Mouse (Mus musculus): Measurements from ENCODE around the gene Tango2. TPM values are rescaled to one million over a fixed set of nuclear protein-coding genes. Genes with fewer than 3 reads are reported as not detected.

The Tango2 gene
- polyA plus RNA-seq, 1 experiment from 2014 or later = 74.6 TPM

- H3K4me3 ChIP-seq (ENCODE audit: low read length) = peak overlapping the region; percentile 80
- ATAC-seq (replicated peaks; ENCODE audit: extremely low read depth, insufficient read depth, low FRiP score) = peak; percentile 71
- no peaks in the 10 kb centered on the region for H3K9me3 ChIP-seq (replicated peaks; ENCODE audit: control insufficient read depth, low read length)
- peaks cover 7% of the 10 kb centered on the region for H3K36me3 ChIP-seq (ENCODE audit: control insufficient read depth, insufficient read depth)
- WGBS = under 1% methylated on average over 63 of the region's 63 CpGs
- peak overlapping the region; percentile 97 for H3K27ac ChIP-seq (ENCODE audit: low read length)
- no peaks in the 10 kb centered on the region for H3K27me3 ChIP-seq (ENCODE audit: control insufficient read depth, insufficient read depth, low read length)
- peak overlapping the region; percentile 96 for H3K4me2 ChIP-seq (ENCODE audit: low read depth, low read length)
- peak overlapping the region; percentile 91 for H3K9ac ChIP-seq (ENCODE audit: low read length)
- peaks cover 46% of the 10 kb centered on the region for H3K4me1 ChIP-seq (ENCODE audit: control insufficient read depth, insufficient read depth, low read length)
Measured at GRCm38 (mm10) chr16:18392469-18393426, 44.8 kb upstream of the Tango2 start.

GRCm38 (mm10) chr16:18391728-18392127 lies 43.8 kb upstream of the Tango2 start:
- Histone ChIP-seq H3K9me3 (replicated peaks; ENCODE audit: control insufficient read depth, low read length) (no peaks in the 10 kb centered on the region), H3K4me2 (ENCODE audit: low read depth, low read length) (no peak overlapping the region), H3K4me1 (ENCODE audit: control insufficient read depth, insufficient read depth, low read length) (peaks cover 54% of the 10 kb centered on the region), H3K4me3 (ENCODE audit: low read length) (no peak overlapping the region), H3K9ac (ENCODE audit: low read length) (no peak overlapping the region), H3K27ac (ENCODE audit: low read length) (no peak overlapping the region), H3K36me3 (ENCODE audit: control insufficient read depth, insufficient read depth) (no peaks in the 10 kb centered on the region), H3K27me3 (ENCODE audit: control insufficient read depth, insufficient read depth, low read length) (no peaks in the 10 kb centered on the region)
- 85% methylated on average over 3 of the region's 3 CpGs for WGBS
- ATAC-seq (replicated peaks; ENCODE audit: extremely low read depth, insufficient read depth, low FRiP score) = no peak

- no peak for ATAC-seq (replicated peaks; ENCODE audit: extremely low read depth, insufficient read depth, low FRiP score)
- H3K27me3 ChIP-seq (ENCODE audit: control insufficient read depth, insufficient read depth, low read length) = no peaks in the 10 kb centered on the region
- no peak overlapping the region for H3K4me3 ChIP-seq (ENCODE audit: low read length)
- peaks cover 49% of the 10 kb centered on the region for H3K4me1 ChIP-seq (ENCODE audit: control insufficient read depth, insufficient read depth, low read length)
- H3K9me3 ChIP-seq (replicated peaks; ENCODE audit: control insufficient read depth, low read length) = no peaks in the 10 kb centered on the region
- H3K36me3 ChIP-seq (ENCODE audit: control insufficient read depth, insufficient read depth) = no peaks in the 10 kb centered on the region
- 95% methylated on average over 3 of the region's 3 CpGs for WGBS
- no peak overlapping the region for H3K27ac ChIP-seq (ENCODE audit: low read length)
- no peak overlapping the region for H3K9ac ChIP-seq (ENCODE audit: low read length)
- no peak overlapping the region for H3K4me2 ChIP-seq (ENCODE audit: low read depth, low read length)
Measured at GRCm38 (mm10) chr16:18391127-18391526, 43.2 kb upstream of the Tango2 start.

GRCm38 (mm10) chr16:18390399-18390798 lies 42.5 kb upstream of the Tango2 start:
- no peak overlapping the region for H3K9ac ChIP-seq (ENCODE audit: low read length)
- no peak overlapping the region for H3K27ac ChIP-seq (ENCODE audit: low read length)
- no peaks in the 10 kb centered on the region for H3K36me3 ChIP-seq (ENCODE audit: control insufficient read depth, insufficient read depth)
- no peak overlapping the region for H3K4me3 ChIP-seq (ENCODE audit: low read length)
- H3K4me1 ChIP-seq (ENCODE audit: control insufficient read depth, insufficient read depth, low read length) = peaks cover 47% of the 10 kb centered on the region
- H3K9me3 ChIP-seq (replicated peaks; ENCODE audit: control insufficient read depth, low read length) = no peaks in the 10 kb centered on the region
- no peaks in the 10 kb centered on the region for H3K27me3 ChIP-seq (ENCODE audit: control insufficient read depth, insufficient read depth, low read length)
- no peak overlapping the region for H3K4me2 ChIP-seq (ENCODE audit: low read depth, low read length)
- WGBS = 76% methylated on average over 6 of the region's 6 CpGs
- ATAC-seq (replicated peaks; ENCODE audit: extremely low read depth, insufficient read depth, low FRiP score) = no peak

- H3K27me3 ChIP-seq (ENCODE audit: control insufficient read depth, insufficient read depth, low read length) = no peaks in the 10 kb centered on the region
- H3K36me3 ChIP-seq (ENCODE audit: control insufficient read depth, insufficient read depth) = no peaks in the 10 kb centered on the region
- H3K4me3 ChIP-seq (ENCODE audit: low read length) = no peak overlapping the region
- no peaks in the 10 kb centered on the region for H3K9me3 ChIP-seq (replicated peaks; ENCODE audit: control insufficient read depth, low read length)
- ATAC-seq (replicated peaks; ENCODE audit: extremely low read depth, insufficient read depth, low FRiP score) = no peak
- peak overlapping the region; percentile 8 for H3K27ac ChIP-seq (ENCODE audit: low read length)
- H3K4me1 ChIP-seq (ENCODE audit: control insufficient read depth, insufficient read depth, low read length) = peaks cover 33% of the 10 kb centered on the region
- 87% methylated on average over 14 of the region's 14 CpGs for WGBS
- H3K9ac ChIP-seq (ENCODE audit: low read length) = peak overlapping the region; percentile 37
- H3K4me2 ChIP-seq (ENCODE audit: low read depth, low read length) = no peak overlapping the region
Measured at GRCm38 (mm10) chr16:18388583-18389435, 40.9 kb upstream of the Tango2 start.

GRCm38 (mm10) chr16:18387704-18388582 lies 40.0 kb upstream of the Tango2 start:
- Histone ChIP-seq H3K4me2 (ENCODE audit: low read depth, low read length) (no peak overlapping the region), H3K4me1 (ENCODE audit: control insufficient read depth, insufficient read depth, low read length) (peaks cover 35% of the 10 kb centered on the region), H3K36me3 (ENCODE audit: control insufficient read depth, insufficient read depth) (no peaks in the 10 kb centered on the region), H3K27ac (ENCODE audit: low read length) (peak overlapping the region; percentile 37), H3K4me3 (ENCODE audit: low read length) (no peak overlapping the region), H3K27me3 (ENCODE audit: control insufficient read depth, insufficient read depth, low read length) (no peaks in the 10 kb centered on the region), H3K9ac (ENCODE audit: low read length) (peak overlapping the region; percentile 37), H3K9me3 (replicated peaks; ENCODE audit: control insufficient read depth, low read length) (no peaks in the 10 kb centered on the region)
- WGBS = 26% methylated on average over 6 of the region's 7 CpGs
- no peak for ATAC-seq (replicated peaks; ENCODE audit: extremely low read depth, insufficient read depth, low FRiP score)

- Histone ChIP-seq H3K9me3 (replicated peaks; ENCODE audit: control insufficient read depth, low read length) (no peaks in the 10 kb centered on the region), H3K36me3 (ENCODE audit: control insufficient read depth, insufficient read depth) (no peaks in the 10 kb centered on the region), H3K9ac (ENCODE audit: low read length) (0 out of 2 replicates have a peak overlapping the region, but pooled peaks have one; percentile 16), H3K4me1 (ENCODE audit: control insufficient read depth, insufficient read depth, low read length) (peaks cover 37% of the 10 kb centered on the region), H3K27ac (ENCODE audit: low read length) (0 out of 2 replicates have a peak overlapping the region, but pooled peaks have one; percentile 15), H3K27me3 (ENCODE audit: control insufficient read depth, insufficient read depth, low read length) (no peaks in the 10 kb centered on the region), H3K4me2 (ENCODE audit: low read depth, low read length) (no peak overlapping the region), H3K4me3 (ENCODE audit: low read length) (no peak overlapping the region)
- no peak for ATAC-seq (replicated peaks; ENCODE audit: extremely low read depth, insufficient read depth, low FRiP score)
- WGBS = 49% methylated on average over 3 of the region's 3 CpGs
Measured at GRCm38 (mm10) chr16:18386972-18387371, 39.1 kb upstream of the Tango2 start.

- no peak overlapping the region for H3K4me2 ChIP-seq (ENCODE audit: low read depth, low read length)
- peaks cover 37% of the 10 kb centered on the region for H3K4me1 ChIP-seq (ENCODE audit: control insufficient read depth, insufficient read depth, low read length)
- no peak for ATAC-seq (replicated peaks; ENCODE audit: extremely low read depth, insufficient read depth, low FRiP score)
- WGBS = 77% methylated on average over 7 of the region's 7 CpGs
- H3K4me3 ChIP-seq (ENCODE audit: low read length) = no peak overlapping the region
- no peaks in the 10 kb centered on the region for H3K9me3 ChIP-seq (replicated peaks; ENCODE audit: control insufficient read depth, low read length)
- H3K9ac ChIP-seq (ENCODE audit: low read length) = no peak overlapping the region
- no peaks in the 10 kb centered on the region for H3K27me3 ChIP-seq (ENCODE audit: control insufficient read depth, insufficient read depth, low read length)
- no peak overlapping the region for H3K27ac ChIP-seq (ENCODE audit: low read length)
- H3K36me3 ChIP-seq (ENCODE audit: control insufficient read depth, insufficient read depth) = no peaks in the 10 kb centered on the region
Measured at GRCm38 (mm10) chr16:18386451-18386850, 38.5 kb upstream of the Tango2 start.

All from heart, embryonic 16.5 days (tissue).